Mouse (Mus musculus): Measurements from ENCODE around the gene Rasgef1b.

Rasgef1b gene

DNA sequence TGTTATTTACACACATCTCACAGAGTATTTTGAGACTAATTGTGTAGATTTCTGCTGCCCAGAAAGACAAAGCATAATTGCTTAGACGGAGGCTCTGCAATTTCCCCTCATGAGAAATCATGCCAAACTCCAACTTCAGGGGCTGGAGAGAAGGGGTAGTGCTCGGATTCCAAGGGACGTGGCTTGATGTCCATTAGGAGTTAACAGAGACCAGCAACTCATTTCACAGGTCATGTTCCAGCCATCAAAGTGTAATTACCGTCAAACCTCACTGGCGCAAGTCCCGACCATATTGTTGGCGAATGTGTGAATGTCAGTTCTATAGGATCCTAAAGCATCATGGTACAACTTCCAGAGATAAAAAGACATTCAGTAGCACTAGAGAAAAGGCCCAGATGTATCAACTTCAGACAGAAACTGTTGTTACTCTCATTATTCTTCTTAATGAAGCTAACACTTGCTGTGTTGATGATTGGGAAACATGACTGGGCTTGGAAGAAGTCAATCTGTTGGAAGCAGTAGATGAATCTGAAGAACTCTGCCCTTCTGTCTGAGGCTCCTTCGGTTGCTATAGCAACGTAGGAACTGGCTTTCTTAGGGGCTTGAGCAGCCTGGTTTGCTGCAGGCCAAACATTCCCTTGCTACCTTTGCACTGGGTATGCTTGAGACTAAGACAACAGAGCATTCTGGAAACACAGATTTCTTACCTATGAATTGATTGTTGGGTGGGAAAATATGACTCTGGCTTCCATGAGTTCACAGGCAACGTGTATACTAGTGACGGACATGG is 350.2 kb downstream of the Rasgef1b start:
- no peak for DNase-seq (ENCODE audit: low read depth, low spot score)
- Histone ChIP-seq H3K36me3 (ENCODE audit: control insufficient read depth, insufficient read depth, low read length, poor library complexity, severe bottlenecking) (no peaks in the 10 kb centered on the region), H3K27me3 (ENCODE audit: control insufficient read depth, insufficient read depth, low read length, poor library complexity, severe bottlenecking) (no peaks in the 10 kb centered on the region)

DNA sequence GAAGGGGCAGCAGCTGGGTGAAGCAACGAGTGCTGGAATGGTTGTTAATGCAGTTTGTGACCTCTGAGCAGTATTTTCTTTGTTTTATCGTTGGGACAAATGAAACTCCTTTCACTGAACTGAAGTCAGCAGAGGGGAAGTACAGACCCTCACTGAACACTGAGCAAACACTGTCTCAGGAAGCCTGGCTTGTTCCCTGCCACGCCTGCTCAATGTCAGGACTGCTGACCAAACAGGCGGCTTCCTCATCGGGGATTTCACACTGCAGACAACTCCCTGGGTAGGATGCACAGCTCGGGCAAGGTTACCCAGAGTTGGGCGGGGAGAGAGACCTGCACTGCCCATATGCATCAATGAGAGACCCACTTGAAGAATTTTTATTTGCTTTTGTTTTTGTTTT is 353.1 kb downstream of the Rasgef1b start:
- H3K27me3 ChIP-seq (ENCODE audit: control insufficient read depth, insufficient read depth, low read length, poor library complexity, severe bottlenecking): no peaks in the 10 kb centered on the region
- DNase-seq (ENCODE audit: low read depth, low spot score): peak; percentile 37
- no peaks in the 10 kb centered on the region for H3K36me3 ChIP-seq (ENCODE audit: control insufficient read depth, insufficient read depth, low read length, poor library complexity, severe bottlenecking)

DNA sequence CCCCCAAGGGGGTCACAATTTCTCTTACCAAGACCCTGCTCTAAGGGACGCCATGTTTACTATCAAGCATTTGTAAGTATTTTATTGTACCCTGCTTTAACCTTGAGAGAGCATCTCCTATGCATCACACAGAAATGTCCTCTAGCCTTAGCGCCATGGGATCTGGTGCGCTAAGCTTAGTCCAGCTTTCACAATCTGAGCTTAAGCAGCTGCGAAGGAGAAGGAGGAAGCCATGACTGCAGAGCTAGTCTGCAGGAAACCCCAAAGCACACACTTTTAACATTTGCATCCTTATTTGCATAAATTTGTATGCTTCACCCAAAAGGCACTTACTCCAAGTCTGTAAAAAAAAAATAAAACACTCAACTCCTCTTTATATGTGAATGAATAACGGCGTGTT is 354.4 kb downstream of the Rasgef1b start:
- Histone ChIP-seq H3K27me3 (ENCODE audit: control insufficient read depth, insufficient read depth, low read length, poor library complexity, severe bottlenecking) (no peaks in the 10 kb centered on the region), H3K36me3 (ENCODE audit: control insufficient read depth, insufficient read depth, low read length, poor library complexity, severe bottlenecking) (no peaks in the 10 kb centered on the region)
- DNase-seq (ENCODE audit: low read depth, low spot score): peak; percentile 68

DNA sequence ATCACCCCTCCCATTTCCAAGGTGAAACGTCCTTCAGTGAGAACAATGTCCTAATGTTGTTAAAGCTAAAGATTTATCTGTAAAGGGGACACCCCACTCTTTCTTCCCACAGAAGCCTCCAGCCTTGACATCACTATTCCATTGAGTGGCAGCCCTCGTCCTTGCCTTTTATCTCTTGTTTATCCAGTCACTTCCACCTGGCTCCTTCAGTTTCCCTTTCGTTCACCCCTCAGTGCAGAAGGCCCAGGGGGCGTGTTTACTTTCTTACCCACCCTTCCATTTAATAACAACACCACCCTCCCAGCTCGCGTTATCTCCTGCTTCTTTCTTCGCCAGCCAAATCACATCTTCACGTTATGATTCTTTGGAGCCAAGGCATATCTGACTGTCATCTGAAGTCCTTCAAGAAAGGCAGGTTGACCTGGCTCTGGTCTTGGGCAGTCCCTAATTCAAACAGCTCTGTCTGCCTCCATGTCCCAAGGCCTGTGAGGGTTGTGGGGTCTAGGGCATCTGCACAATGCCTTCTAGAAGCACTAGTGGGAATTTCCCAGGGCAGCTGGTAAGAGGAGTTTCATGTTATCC is 355.2 kb downstream of the Rasgef1b start:
- Histone ChIP-seq H3K36me3 (ENCODE audit: control insufficient read depth, insufficient read depth, low read length, poor library complexity, severe bottlenecking) (no peaks in the 10 kb centered on the region), H3K27me3 (ENCODE audit: control insufficient read depth, insufficient read depth, low read length, poor library complexity, severe bottlenecking) (no peaks in the 10 kb centered on the region)
- DNase-seq (ENCODE audit: low read depth, low spot score): no peak

DNA sequence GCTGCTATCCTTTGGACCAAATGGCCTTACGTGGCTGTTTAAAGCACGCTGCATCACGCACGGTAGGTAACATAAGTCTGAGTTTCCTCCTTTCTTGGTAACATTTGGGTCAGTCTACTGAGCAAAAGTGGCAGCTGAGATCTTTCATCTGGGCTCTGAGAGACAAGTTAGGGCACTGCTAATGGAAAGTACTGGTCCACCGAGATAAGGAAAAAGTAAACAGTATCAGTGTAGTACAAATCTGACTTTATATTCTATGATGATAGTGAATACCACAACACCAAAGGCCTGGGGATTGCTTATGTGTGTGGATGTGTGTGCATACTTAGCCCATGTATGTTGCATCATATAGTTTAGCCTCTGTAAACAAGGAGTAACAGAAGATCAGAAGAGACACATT is 358.2 kb downstream of the Rasgef1b start:
- no peaks in the 10 kb centered on the region for H3K36me3 ChIP-seq (ENCODE audit: control insufficient read depth, insufficient read depth, low read length, poor library complexity, severe bottlenecking)
- no peak for DNase-seq (ENCODE audit: low read depth, low spot score)
- H3K27me3 ChIP-seq (ENCODE audit: control insufficient read depth, insufficient read depth, low read length, poor library complexity, severe bottlenecking): no peaks in the 10 kb centered on the region

DNA sequence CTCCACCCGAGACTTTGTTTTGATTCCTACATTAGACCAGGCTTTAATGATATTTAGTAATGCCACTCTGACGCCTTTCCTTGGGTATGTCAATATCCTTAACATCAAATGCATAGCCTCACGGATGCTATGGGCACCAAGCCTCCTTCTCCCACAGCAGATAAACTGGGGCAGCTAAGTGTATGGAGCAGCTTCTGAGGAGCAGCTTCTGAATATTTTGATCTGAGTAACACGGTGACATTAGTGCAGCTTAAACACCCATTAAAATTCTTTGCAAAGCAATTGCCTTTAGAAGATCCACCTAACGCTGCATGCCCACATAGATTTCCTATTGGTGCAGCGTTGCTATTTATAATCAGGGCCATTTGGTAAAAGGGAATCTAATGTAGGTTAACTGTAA is 359.6 kb downstream of the Rasgef1b start:
- H3K27me3 ChIP-seq (ENCODE audit: control insufficient read depth, insufficient read depth, low read length, poor library complexity, severe bottlenecking): no peaks in the 10 kb centered on the region
- no peaks in the 10 kb centered on the region for H3K36me3 ChIP-seq (ENCODE audit: control insufficient read depth, insufficient read depth, low read length, poor library complexity, severe bottlenecking)
- DNase-seq (ENCODE audit: low read depth, low spot score): no peak

DNA sequence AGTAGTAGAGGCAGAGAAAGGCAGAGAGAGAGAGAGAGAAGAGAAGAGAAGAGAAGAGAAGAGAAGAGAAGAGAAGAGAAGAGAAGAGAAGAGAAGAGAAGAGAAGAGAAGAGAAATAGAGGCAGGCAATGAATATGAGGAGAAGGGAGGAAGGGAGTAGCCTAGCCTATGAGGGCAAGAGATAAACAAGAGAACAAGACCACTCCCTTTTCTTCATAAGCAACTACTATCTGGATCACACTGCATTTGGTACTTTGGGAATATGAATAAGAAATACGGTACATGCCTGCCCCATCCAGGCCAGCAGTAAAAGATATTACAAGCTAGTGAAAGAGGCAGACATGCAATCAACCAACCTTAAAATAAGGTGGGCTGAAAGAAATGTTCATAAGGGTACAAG is 360.2 kb downstream of the Rasgef1b start:
- Histone ChIP-seq H3K36me3 (ENCODE audit: control insufficient read depth, insufficient read depth, low read length, poor library complexity, severe bottlenecking) (no peaks in the 10 kb centered on the region), H3K27me3 (ENCODE audit: control insufficient read depth, insufficient read depth, low read length, poor library complexity, severe bottlenecking) (no peaks in the 10 kb centered on the region)
- DNase-seq (ENCODE audit: low read depth, low spot score): no peak

DNA sequence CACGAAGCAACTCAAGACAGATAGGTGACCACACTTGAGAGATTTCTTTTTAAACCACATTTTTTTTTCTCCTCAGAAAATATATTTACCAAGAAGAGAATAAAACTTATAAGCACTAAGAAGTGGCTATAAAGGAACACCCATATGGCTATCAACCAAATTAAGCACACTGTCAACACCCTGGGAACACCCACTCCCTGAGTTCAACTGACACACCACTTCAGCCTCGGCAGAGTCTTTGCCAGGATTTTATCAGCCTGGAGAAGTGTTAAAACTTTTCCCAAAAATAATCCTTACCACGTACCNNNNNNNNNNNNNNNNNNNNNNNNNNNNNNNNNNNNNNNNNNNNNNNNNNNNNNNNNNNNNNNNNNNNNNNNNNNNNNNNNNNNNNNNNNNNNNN is 368.3 kb downstream of the Rasgef1b start:
- Histone ChIP-seq H3K27me3 (ENCODE audit: control insufficient read depth, insufficient read depth, low read length, poor library complexity, severe bottlenecking) (no peaks in the 10 kb centered on the region), H3K36me3 (ENCODE audit: control insufficient read depth, insufficient read depth, low read length, poor library complexity, severe bottlenecking) (no peaks in the 10 kb centered on the region)
- DNase-seq (ENCODE audit: low read depth, low spot score): no peak

DNA sequence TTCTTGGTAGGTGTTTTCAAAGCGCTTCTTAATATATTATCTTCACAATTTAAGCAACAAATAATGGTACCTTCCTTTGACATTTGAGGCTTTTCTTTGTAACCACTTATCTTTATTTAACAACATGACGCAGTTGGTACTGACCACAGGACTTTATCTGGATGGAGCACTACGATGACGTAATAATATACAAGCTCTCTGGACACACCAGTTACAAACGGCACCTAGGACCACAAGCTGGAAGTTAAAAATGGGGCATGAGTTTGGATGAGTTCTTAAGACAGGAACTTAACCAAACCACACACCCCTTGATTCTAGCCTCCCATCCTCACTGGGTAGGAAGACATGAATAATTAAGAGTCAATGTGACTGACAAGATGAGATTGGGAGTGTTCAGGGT is 369.6 kb downstream of the Rasgef1b start:
- no peak for DNase-seq (ENCODE audit: low read depth, low spot score)
- no peaks in the 10 kb centered on the region for H3K36me3 ChIP-seq (ENCODE audit: control insufficient read depth, insufficient read depth, low read length, poor library complexity, severe bottlenecking)

DNA sequence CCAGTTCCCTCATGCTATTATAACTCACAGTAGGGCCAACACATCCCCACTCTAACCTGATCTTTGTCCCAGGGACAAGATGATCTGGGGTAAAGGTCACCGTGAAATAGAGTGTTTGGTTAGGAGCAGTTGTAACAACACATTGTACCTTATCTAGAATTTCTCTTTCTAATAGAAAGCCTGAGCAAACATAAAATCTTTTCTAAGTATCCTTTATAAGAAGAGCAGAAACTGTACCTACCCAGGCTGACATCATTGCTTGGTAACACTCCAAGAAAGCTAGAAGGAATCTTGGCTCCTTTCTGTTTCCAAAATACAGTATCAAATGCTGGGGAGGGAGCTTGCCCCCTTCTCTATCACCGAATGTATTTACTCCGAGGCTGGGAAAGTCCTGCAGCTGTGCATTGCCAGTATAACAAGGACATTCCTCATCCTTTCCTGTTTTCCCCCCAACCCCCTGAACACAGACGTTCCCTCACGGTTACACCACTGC is 374.2 kb downstream of the Rasgef1b start:
- Histone ChIP-seq H3K27me3 (ENCODE audit: control insufficient read depth, insufficient read depth, low read length, poor library complexity, severe bottlenecking) (no peaks in the 10 kb centered on the region), H3K36me3 (ENCODE audit: control insufficient read depth, insufficient read depth, low read length, poor library complexity, severe bottlenecking) (no peaks in the 10 kb centered on the region)
- no peak for DNase-seq (ENCODE audit: low read depth, low spot score)

More for the DNA sequence above, 369.6 kb downstream of the Rasgef1b start:
- no peaks in the 10 kb centered on the region for H3K27me3 ChIP-seq (ENCODE audit: control insufficient read depth, insufficient read depth, low read length, poor library complexity, severe bottlenecking)

DNA sequence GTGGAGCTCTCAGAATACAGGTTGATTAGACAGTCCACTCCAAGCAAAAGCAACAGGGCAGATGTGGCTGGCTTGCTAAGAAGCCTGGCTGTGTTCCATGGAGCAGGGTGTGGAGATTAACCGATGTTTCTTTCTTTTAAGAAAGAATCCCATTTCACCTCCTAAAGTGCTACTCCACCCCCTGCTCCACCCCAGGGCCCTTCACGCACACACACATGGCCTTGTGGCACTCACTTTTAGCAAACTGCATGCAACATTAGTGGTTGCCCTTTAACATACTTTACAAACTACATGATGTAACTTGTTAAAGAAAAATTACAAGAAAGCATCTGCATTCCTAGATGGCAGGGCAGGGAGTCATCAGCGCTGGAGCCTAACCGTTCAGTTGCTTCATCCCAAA is 378.8 kb downstream of the Rasgef1b start:
- Histone ChIP-seq H3K27me3 (ENCODE audit: control insufficient read depth, insufficient read depth, low read length, poor library complexity, severe bottlenecking) (no peaks in the 10 kb centered on the region; the same call in 1 of the 2 replicates), H3K36me3 (ENCODE audit: control insufficient read depth, insufficient read depth, low read length, poor library complexity, severe bottlenecking) (no peaks in the 10 kb centered on the region)
- no peak for DNase-seq (ENCODE audit: low read depth, low spot score)

DNA sequence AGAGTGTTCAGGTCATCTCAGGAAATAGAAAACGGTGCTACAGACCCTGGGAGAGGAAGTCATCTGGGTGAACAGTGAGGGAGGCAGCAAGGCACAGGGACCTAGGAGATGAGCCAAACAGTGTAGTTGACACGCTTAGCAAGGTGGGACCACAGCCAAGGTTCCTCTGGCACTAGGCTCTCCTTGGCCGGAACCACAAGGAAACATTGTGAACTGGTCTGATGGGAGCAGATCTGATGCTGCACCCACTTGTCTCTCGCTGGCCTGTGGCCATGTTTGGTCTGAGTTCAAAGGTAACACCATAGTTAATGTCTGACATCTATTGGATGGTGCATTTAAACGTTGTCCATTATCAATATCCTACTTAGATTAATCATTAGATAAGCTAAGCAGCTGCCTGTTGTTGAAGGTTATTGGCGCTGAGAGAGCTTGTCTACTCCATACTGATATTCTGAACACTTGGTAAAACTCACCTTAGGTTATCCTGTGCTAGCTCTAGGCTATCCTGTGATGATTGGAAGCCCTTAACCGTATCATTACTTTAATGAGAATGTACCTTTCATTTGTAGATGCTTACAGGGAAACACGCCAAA is 380.5 kb downstream of the Rasgef1b start:
- Histone ChIP-seq H3K27me3 (ENCODE audit: control insufficient read depth, insufficient read depth, low read length, poor library complexity, severe bottlenecking) (no peaks in the 10 kb centered on the region; the same call in 1 of the 2 replicates), H3K36me3 (ENCODE audit: control insufficient read depth, insufficient read depth, low read length, poor library complexity, severe bottlenecking) (no peaks in the 10 kb centered on the region)
- DNase-seq (ENCODE audit: low read depth, low spot score): no peak

DNA sequence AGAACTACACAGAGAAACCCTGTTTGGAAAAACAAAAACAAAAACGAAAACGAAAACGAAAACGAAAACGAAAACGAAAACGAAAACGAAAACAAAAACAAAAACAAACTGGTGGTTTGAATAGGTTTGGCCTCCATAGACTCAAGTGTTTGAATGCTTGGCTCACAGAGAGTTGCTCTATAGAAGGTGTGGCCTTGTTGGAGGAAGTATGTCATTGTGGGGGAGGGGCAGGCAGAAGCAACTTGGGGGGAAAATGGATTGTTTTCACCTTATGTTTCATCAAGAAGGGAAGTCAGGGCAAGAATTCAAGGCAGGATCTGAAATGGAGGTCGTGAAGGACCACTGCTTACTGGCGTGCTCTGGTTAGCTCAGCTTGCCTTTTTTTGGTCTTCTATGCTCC is 386.3 kb downstream of the Rasgef1b start:
- H3K36me3 ChIP-seq (ENCODE audit: control insufficient read depth, insufficient read depth, low read length, poor library complexity, severe bottlenecking): no peaks in the 10 kb centered on the region
- peak; percentile 50 for DNase-seq (ENCODE audit: low read depth, low spot score)
- H3K27me3 ChIP-seq (ENCODE audit: control insufficient read depth, insufficient read depth, low read length, poor library complexity, severe bottlenecking): no peaks in the 10 kb centered on the region; the same call in 1 of the 2 replicates

DNA sequence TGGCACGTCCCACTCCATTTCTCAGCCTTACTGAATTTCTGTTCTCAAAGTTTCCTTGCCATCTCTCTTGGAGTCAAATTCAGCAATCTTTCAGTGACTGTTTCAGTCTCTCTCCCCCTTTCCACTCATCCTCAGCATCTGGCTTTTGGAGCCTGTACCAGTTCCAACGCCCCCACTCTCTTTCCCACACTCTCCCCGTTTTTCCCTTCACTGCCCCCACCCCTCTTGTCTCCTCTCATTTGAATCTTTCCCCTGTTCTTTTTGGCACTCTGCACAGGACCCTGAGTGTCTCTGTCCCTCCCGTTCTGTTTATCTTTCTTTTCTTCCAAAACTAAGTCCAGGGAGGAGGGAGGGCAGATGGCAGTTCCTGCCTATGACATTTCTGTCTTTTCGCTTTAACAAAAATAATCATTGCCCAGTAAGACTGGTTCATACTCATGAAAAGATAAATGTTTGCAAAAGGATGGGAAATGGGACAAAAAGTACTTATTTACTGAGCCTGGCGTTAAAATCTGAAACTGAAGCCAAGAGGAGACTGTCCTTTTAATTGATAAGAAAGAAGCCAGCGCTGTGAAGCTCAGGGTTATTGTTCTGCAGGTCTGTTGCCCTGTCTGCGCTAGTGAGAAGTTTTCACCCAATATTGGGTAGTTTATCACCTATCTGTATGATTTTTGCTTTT is 388.4 kb downstream of the Rasgef1b start:
- no peak for DNase-seq (ENCODE audit: low read depth, low spot score)
- Histone ChIP-seq H3K27me3 (ENCODE audit: control insufficient read depth, insufficient read depth, low read length, poor library complexity, severe bottlenecking) (no peaks in the 10 kb centered on the region; the same call in 1 of the 2 replicates), H3K36me3 (ENCODE audit: control insufficient read depth, insufficient read depth, low read length, poor library complexity, severe bottlenecking) (no peaks in the 10 kb centered on the region)

DNA sequence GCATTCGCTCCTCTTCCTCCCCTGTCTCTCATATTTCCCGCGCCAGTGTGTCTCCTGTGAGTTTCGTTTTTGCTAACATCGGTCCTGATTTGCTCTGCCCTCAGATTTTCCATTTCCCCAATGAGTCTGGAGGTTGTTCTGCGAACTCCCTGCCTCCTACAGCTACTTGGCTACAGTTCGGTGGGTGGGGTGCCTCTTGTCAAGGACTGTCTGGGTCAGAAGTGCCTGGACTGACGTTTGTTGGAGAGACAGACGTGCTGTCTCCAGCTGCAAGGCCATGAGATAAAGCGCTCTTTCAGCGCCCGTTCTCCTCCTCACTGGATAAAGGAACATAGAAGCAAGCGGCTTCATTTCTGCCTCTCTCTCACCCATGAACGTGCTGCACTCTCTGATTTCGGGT is 389.1 kb downstream of the Rasgef1b start:
- H3K27me3 ChIP-seq (ENCODE audit: control insufficient read depth, insufficient read depth, low read length, poor library complexity, severe bottlenecking): no peaks in the 10 kb centered on the region
- no peaks in the 10 kb centered on the region for H3K36me3 ChIP-seq (ENCODE audit: control insufficient read depth, insufficient read depth, low read length, poor library complexity, severe bottlenecking)
- DNase-seq (ENCODE audit: low read depth, low spot score): peak; percentile 53

Data from splenic B cell, adult 2 months (primary cell).